Comparison of ENCODE assay signal across 19 mouse cellular contexts in the genomic region with DNA sequence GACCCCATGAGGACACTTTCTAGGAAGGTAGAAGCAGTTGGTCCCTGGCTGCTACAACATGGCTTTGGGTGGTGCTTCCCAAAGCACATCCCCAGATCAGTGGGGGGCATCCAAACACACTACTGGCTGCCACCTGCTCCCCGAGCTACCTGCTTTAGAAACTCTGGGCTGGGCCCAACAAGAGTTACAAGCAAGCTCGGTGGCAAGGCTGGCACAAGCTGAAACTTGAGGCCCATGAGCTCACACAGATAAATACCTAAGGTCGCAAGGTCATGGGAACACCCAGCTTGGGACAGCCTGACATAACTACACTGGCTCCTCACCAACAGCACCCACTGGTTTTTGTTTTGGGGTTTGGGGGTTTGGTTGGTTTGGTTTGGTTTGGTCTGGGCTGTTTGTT. TPM values are rescaled to one million over a fixed set of nuclear protein-coding genes. Genes with fewer than 3 reads are reported as not detected.
DNase-seq lines count a peak whose midpoint lies in the region; ATAC-seq and TF ChIP-seq lines count a peak whose summit lies in the region.
"Had no signal": no experiment of that assay in that cellular context is flagged by ENCODE, and none has a peak within 500 bp of the region (broad histone marks: within the 10 kb centered on the region; RNA-seq: fewer than 3 reads in every experiment).

No protein-coding gene starts in this region.

- TF ChIP-seq CTCF in testis, adult 2 months (IDR thresholded peaks at IDR 0.05; ENCODE audit: control insufficient read depth, insufficient read depth, insufficient replicate concordance, low read depth, low read length) = no peak

- H3K36me3 ChIP-seq in hindbrain, embryonic 10.5 days = no peaks in the 10 kb centered on the region
- H3K36me3 ChIP-seq in hindbrain, embryonic 12.5 days = no peaks in the 10 kb centered on the region
- no peaks in the 10 kb centered on the region; the same call in 1 of the 2 replicates for H3K36me3 ChIP-seq in testis, adult 2 months (ENCODE audit: control insufficient read depth, insufficient read depth, low read length)
- H3K36me3 ChIP-seq: embryonic facial prominence, embryonic 15.5 days; forebrain, embryonic 10.5 days; intestine, embryonic 15.5 days had no signal

- H3K4me1 ChIP-seq in hindbrain, embryonic 10.5 days (replicated peaks) = peaks cover 24% of the 10 kb centered on the region
- H3K4me1 ChIP-seq in hindbrain, embryonic 12.5 days = peaks cover 11% of the 10 kb centered on the region
- H3K4me1 ChIP-seq in testis, adult 2 months (ENCODE audit: control insufficient read depth, insufficient read depth, low read length) = peaks cover 9% of the 10 kb centered on the region

- peak; percentile 46 to 63 for DNase-seq in adrenal gland, adult (ENCODE audit: inconsistent age in 2 of 2, low spot score in 1 of 2)
- DNase-seq in adrenal gland, postnatal 4 days (ENCODE audit: low spot score in 2 of 2) = no peak
- DNase-seq in cerebellum, adult 9-11 months = peak; percentile 41
- no peak for DNase-seq in cerebellum, postnatal 14 days
- DNase-seq in hindbrain, embryonic 10.5 days (ENCODE audit: low spot score) = no peak
- DNase-seq in testis, postnatal 14 days (ENCODE audit: low spot score) = no peak
- DNase-seq: adrenal gland, postnatal 10 days; cerebellum, adult 2 months; embryo, embryonic 11 days; gastrocnemius, postnatal 14 days; kidney, adult 18-20 months had no signal

- WGBS in hindbrain, embryonic 10.5 days = 66% methylated on average over 3 of the region's 3 CpGs
- 60% methylated on average over 3 of the region's 3 CpGs for WGBS in hindbrain, embryonic 12.5 days

- H3K4me3 ChIP-seq in hindbrain, embryonic 10.5 days = no peak overlapping the region
- H3K4me3 ChIP-seq in hindbrain, embryonic 12.5 days = no peak overlapping the region
- H3K4me3 ChIP-seq in testis, adult 2 months (ENCODE audit: control insufficient read depth, low read depth, low read length) = no peak overlapping the region
- H3K4me3 ChIP-seq: embryonic facial prominence, embryonic 15.5 days; erythroblast, embryonic 14.5 days; forebrain, embryonic 10.5 days; intestine, embryonic 15.5 days had no signal

- 0 out of 2 replicates have a peak overlapping the region, but pooled peaks have one; percentile 23 for H3K27ac ChIP-seq in hindbrain, embryonic 10.5 days
- H3K27ac ChIP-seq in hindbrain, embryonic 12.5 days = no peak overlapping the region
- H3K27ac ChIP-seq in testis, adult 2 months (ENCODE audit: control insufficient read depth, insufficient read depth, low read depth, low read length) = peak overlapping the region; percentile 36
- H3K27ac ChIP-seq: embryonic facial prominence, embryonic 15.5 days; forebrain, embryonic 10.5 days; hindbrain, embryonic 14.5 days; intestine, embryonic 15.5 days had no signal

- H3K4me2 ChIP-seq in hindbrain, embryonic 12.5 days (replicated peaks) = no peak overlapping the region
- H3K4me2 ChIP-seq: embryonic facial prominence, embryonic 15.5 days; hindbrain, embryonic 14.5 days; intestine, embryonic 15.5 days had no signal

- TF ChIP-seq POLR2A in testis, adult 2 months (IDR thresholded peaks at IDR 0.05; ENCODE audit: control insufficient read depth, low read depth, low read length) = no peak

- H3K9me3 ChIP-seq in hindbrain, embryonic 10.5 days = no peaks in the 10 kb centered on the region
- H3K9me3 ChIP-seq in hindbrain, embryonic 12.5 days (replicated peaks) = no peaks in the 10 kb centered on the region
- H3K9me3 ChIP-seq: embryonic facial prominence, embryonic 15.5 days; forebrain, embryonic 10.5 days; G1E; intestine, embryonic 15.5 days had no signal

- ATAC-seq in hindbrain, embryonic 12.5 days (ENCODE audit: low FRiP score) = no peak
- ATAC-seq: intestine, embryonic 15.5 days had no signal

- no peaks in the 10 kb centered on the region for H3K27me3 ChIP-seq in hindbrain, embryonic 10.5 days (ENCODE audit: insufficient read depth, poor library complexity, severe bottlenecking)
- no peaks in the 10 kb centered on the region for H3K27me3 ChIP-seq in hindbrain, embryonic 12.5 days
- H3K27me3 ChIP-seq in testis, adult 2 months (ENCODE audit: control insufficient read depth, insufficient read depth, low read length) = no peaks in the 10 kb centered on the region
- H3K27me3 ChIP-seq: embryonic facial prominence, embryonic 15.5 days; intestine, embryonic 15.5 days had no signal

- no peak overlapping the region for H3K9ac ChIP-seq in hindbrain, embryonic 12.5 days
- H3K9ac ChIP-seq: embryonic facial prominence, embryonic 15.5 days; hindbrain, embryonic 14.5 days; intestine, embryonic 15.5 days had no signal

RNA-seq across cellular contexts. Expression of gene Sgms1, which starts 10.9 kb away (rescaled TPM):
- total RNA-seq in adrenal gland, postnatal 4 days (2021) = 10 to 100 TPM; 69.3 to 78.5 TPM
- polyA plus RNA-seq in hindbrain, embryonic 10.5 days (2016; fragmentation: Nextera tagmentation; extraction: Ambion mirVana) = 13.9 and 14.4 TPM in 2 replicates
- polyA plus RNA-seq in hindbrain, embryonic 12.5 days (2016; fragmentation: Nextera tagmentation; extraction: Ambion mirVana) = 18.1 and 19.2 TPM in 2 replicates
- 239 and 243 TPM in 2 replicates for polyA plus RNA-seq in testis, adult 2 months (2012; rRNA removed)

Comparison
In these comparisons a context has a peak if more than half of its experiments do, and no peak if none do; other contexts are left out.
1. DNase-seq: peak in adrenal gland, adult (2 of 2) and cerebellum, adult 9-11 months (single experiment); none in adrenal gland, postnatal 4 days (0 of 2), cerebellum, postnatal 14 days (0 of 2), hindbrain, embryonic 10.5 days (single experiment) and testis, postnatal 14 days (single experiment).
2. RNA of gene Sgms1, which starts 10.9 kb away (polyA plus RNA-seq): 239 to 243 TPM in testis, adult 2 months; 18.1 to 19.2 TPM in hindbrain, embryonic 12.5 days and 13.9 to 14.4 TPM in hindbrain, embryonic 10.5 days; every median in the first group is over 10 times any median in the second.